Mouse (Mus musculus): Measurements from ENCODE around the gene Rsg1.
A peak's percentile ranks its signal among the peaks of the same experiment; 100 is the strongest.

The Rsg1 gene

DNA sequence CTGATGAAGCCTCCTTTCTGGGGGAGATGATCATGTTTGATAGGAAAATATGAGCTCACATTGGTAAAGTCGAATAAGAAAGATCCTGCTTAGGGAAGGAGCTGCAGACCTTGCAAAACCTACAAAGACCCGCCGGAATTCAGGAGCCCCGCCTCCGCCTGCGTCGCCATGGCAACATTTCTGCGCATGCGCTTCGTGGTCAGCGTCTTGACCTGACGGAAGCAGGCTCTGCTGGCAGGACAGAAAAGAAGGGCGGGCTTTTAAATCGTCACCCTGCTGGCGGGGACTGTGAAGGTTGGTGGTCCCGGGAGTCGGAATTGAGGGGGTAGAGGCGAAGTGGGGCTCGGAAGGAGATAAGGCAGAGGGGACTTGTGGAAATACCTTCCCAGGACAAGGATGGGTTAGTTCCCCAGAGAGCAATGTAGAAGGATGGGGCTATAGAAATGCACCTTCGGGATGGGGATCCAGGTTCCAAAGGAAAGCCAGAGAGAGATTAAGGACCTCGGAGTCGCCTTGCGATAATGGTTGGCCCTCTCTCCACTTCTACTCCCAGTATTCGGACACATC lies at the start of gene Rsg1:
Gene Rsg1 (plus strand): TSS at position 187 of the 567 bp plus-strand sequence.
- DNase-seq (ENCODE audit: low spot score) = peak; percentile 86

DNA sequence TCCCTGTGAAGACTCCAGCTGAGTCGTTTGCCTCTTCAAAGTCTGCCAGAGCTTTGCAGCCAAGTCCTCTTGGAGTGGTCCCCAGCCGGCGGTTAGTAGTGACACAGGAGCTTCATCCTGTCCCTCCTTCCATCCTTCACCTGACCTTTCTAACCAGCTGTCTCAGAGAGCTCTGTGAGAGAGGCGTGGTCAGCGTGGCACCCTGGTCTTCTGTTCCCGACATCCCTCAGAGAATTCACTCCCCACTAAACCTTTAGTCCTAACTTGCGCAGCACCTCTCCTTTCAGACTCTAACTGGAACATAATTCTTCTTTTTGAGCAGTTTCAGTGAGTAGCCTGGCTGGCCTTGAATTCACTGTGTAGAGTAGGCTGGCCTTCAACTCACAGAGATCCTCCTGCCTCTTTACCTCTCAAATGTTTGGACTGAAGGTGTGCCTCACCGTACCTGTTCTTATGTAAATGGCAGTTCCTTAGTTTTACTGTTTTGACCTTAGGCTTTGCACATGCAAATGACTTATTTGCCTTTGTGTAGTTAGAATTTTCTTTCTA lies 47.9 kb upstream of the Rsg1 start:
- DNase-seq (ENCODE audit: low spot score) = no peak

DNA sequence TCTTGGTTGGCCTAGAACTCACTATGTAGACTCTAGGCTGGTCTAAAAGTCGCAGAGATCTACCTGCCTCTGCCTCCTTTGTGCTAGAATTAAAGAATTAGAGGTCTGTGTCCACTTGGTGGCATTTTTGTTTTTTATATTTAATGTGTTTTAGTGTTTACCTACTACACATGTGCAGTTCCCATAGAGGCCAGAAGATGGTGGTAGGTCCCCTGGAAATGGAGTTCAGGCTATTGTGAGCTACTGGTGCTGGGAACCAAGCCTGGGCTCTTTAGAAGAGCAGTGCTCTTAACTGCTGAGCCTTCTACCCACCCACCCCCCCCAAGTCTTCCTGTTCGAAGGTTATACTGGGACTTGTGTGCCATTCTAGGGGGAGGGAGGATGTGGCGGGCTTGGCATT lies 46.6 kb upstream of the Rsg1 start:
- DNase-seq (ENCODE audit: low spot score) = no peak

DNA sequence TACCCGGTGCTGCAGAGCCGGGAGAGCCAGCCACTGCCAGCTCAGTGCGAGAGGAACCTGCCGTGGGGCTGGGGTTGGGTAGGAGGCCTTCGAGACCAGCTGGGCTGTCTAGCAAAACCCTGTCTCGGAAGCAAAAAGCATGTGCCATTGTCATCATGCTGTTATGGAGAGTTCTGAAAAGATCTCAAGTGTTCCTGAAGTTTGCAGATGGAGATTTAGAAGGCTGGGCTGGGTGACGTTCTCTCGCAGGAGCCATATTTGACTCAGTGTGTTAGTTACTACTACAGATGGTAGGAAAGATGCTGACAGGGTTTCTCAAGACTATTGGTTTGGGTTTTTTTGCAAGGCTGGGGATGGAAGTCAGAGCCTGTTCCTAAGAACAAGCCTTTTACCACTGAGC lies 41.6 kb upstream of the Rsg1 start:
- DNase-seq (ENCODE audit: low spot score) = no peak

DNA sequence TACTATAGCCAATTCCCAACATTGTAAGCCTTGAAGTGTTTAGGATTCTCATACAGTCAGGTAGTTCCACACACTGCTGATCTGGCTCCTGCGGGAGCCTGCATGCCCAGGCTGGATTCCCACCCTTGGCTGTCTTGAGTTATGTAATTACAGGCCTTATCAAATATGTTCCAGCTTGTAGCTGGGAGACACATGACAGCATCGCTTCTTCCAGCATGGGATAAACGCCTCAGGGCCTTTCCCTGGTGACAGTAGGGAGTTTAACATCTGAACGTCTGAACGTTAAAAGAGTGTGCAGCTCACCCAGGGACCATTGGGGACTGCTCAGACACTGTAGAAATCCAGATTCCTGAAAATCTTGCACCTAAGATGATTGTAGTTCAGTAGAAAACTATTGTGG lies 38.0 kb upstream of the Rsg1 start:
- no peak for DNase-seq (ENCODE audit: low spot score)

DNA sequence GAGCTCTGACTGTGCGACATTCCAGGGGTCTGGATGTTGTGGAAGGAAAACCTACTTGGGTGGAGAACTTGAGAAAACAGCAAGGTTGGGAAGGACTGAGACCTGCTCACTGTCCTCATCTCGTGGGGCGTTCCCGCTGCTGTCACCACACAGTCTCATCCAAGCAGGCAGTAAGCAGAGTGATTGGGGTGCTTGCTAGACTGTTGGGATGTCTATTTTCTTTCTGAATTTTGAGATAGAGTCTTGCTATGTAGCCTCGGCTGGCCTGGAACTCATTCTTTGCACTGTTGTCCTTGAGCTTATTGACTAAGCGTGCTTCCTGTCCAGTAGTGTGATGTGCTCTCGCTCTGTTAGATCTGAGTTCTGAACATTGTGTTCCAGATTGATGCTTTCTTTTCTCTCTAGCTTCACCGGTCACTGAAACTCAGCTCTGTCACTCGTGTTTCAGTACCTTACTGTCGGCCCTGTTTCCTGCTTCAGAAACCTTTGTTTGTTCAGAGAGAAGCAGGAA lies 37.4 kb upstream of the Rsg1 start:
- DNase-seq (ENCODE audit: low spot score) = no peak

DNA sequence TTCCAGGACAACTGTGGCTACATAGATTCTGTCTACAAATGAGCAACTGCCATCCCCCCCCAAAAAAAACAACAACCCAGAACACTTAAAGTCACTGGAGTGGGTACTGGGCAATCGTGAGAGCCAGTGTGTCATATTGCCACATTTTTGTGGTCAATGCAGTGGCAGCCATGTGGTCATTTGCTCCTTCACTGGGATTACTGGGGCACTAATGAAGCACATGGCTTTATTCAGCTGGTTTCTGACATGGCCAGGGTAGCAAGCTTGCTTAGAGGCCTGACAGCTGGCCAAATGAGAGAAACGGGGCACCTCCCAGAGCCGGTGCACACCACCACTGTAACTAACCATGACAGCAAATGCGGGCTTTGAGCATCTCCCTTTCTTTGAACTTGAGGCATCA lies 35.3 kb upstream of the Rsg1 start:
- no peak for DNase-seq (ENCODE audit: low spot score)

DNA sequence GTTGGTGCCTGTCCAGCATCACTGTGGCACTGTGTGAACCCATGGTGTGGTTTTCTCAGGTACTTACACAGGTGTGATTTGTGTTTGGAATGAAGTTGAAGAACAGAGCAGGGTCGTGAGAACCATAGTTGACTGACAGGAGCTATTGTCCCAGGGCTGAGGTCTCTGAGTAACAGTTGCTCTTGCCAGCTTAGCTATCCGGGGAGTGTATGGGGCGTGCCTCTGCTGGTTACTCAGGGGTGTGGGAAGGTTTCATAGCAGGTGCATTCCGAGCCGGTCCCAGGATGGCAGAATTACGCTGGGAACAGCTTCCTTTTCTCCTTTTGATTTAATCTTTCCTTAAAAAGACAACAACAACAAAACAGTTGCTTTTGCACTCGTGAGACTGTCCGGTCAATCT lies 32.9 kb upstream of the Rsg1 start:
- no peak for DNase-seq (ENCODE audit: low spot score)

DNA sequence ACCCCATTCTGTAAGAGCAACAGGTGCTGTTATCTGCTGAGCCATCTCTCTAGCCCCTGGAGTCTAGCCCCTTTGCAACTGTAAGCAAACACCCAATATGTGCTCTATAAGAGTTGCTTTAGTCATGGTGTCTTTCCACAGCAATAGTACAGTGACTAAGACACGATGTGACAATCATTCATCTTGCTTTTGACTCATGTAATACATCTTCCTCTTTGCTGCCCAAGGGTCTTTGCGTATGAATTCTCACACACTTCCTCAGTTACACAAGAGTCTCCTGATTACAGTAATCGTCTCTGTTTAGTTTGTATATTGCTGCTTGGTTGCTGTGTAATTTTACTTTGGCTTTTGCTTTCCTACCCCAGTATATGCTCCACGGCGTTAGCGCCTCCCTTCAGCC lies 31.8 kb upstream of the Rsg1 start:
- no peak for DNase-seq (ENCODE audit: low spot score)

DNA sequence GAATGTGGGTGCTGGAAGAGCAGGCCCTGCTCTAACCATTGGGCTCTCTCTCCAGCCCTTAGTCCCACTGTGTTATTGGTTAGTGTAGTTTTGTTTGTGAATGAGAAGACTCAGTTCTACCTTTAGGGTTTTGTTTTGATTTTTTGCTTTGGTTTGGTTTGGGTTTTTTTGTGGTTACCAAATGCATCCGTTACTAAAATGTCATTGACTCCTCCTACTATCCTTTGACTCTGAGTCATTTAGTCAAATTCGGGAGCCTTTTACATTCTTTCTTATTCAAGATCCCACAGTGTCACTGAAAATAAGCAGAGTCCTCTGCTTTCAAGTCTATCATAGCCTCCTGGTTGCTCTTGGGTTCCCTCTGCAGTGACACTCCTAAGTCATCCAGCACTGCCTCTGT lies 29.8 kb upstream of the Rsg1 start:
- no peak for DNase-seq (ENCODE audit: low spot score)

DNA sequence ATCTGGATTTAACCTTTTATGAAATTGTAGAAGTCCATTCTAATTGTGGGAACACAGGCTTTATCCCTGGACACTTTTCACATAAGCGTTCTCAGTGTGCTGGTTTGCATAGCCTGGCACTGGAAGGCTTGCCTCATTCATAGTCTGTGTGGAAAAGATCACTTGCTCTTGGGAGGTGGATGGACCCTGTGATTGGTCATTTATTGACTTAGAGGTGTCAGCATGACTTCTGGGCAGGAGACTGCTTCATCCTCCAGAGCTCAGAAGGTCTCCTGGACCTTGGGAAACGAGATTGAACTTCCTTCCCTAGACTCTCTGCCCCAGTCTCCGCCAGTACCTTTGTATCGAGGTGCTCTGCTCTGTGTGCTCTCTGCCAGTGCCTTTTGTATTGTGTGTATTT lies 29.3 kb upstream of the Rsg1 start:
- DNase-seq (ENCODE audit: low spot score) = no peak

DNA sequence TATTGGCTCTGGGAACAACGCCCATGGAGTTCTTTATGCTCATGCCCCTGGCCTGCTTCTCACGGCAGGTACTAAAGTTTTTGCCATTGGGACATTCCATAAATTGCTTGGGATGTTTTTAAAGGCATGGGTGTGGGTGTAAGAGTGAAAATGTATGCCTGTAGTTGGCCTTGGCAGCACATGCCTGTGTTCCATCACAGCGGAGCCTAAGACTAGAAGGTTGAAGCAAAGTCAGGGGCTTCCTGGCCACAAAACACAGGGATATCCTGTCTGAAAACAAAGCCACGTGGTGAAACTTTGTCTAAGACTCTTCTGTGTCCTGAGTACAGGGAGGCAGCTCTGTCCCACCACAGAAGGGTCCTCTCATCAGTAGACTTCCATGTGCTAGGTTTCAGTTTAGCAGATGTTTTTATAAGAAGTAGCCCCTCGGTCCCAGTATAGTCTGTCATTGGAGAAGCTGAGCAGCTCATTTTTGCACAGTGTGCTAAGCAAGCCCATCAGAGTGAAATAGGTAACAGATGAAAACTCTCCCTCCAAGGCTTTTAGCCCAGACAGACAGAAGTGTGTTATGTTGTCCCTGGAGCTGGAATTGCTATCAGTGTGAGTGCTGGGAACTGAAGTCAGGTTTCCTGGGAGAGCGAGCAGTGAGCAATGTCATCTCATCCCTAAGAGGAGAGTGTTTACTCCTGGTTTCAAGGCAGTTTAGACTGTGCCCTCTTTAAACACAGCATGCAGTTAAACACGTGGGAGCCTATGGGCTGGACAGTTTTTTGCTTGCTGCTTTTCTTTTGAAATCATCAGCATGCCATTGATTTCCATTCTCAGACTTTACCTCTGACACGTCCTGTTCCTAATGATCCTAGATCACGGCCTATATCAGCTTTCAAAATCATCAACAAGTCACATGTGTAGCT lies 26.6 kb upstream of the Rsg1 start:
- DNase-seq (ENCODE audit: low spot score) = no peak

DNA sequence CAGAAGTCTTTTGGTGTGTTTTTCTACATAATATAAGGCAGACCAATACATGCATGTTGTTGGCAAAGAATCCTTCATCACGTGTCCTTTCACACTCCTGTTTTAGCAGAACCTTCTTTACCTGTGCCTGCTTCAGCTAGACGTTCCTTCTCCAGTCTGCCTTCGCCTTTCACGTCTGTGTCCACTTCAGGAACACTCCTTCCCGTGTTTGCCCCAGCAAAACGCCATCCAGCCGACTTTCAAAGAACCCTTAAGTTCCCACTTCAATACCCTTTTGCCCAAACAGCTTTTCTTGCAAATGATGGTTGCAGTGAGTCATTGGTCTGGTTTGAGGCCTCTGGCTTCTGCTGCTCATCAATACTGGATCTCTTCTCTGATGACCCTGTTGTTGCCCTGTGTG lies 22.5 kb upstream of the Rsg1 start:
- no peak for DNase-seq (ENCODE audit: low spot score)

DNA sequence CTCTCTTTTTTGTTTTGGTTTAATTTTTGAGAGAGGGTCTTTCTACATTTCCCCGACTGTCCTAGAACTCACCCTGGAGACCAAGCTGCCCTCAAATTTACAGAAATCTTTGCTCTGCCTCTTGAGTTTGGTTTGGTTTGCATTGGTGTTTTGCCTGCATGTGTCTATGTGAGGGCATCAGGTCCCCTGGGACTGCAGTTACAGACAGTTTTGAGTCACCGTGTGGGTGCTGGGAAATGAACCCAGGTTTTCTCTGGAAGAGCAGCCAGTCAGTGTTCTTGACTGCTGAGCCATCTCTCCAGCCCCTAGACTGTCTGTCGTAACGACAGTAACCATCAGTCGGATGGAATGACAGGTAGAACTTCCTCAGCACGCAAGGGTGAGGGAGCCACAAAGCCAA lies 19.2 kb upstream of the Rsg1 start:
- no peak for DNase-seq (ENCODE audit: low spot score)

DNA sequence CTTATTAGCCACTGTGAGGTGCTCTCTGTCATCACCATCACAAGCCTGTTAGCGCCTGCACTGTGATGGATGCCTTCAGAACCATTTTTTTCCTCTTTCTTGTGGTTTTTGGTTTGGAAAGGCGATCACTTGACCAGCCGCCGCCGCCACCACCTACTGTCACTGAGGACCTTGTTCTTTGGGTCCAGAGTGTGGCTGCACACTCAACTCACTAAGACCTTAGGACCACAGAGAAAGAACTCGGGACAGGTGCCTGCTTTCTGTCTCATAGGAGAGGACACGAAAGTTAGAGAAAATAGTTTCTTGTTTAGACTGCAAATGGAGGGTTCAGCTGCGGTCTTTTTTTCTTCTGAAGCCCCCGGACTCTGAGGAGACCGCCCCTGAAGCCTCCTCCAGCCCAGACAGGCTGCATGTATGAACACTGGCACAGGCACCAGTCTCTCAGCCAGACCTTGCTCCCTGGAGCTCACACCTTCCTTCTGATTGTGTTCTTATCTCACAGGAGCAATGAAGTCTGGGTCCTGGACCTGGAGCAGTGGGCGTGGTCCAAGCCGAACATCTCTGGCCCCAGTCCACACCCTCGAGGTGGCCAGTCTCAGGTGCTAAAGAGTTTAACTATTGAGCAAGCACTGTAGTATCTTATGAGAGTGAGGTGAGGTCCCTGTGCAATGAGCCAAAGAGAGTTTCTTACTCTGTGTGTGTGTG lies 16.6 kb upstream of the Rsg1 start:
- no peak for DNase-seq (ENCODE audit: low spot score)

DNA sequence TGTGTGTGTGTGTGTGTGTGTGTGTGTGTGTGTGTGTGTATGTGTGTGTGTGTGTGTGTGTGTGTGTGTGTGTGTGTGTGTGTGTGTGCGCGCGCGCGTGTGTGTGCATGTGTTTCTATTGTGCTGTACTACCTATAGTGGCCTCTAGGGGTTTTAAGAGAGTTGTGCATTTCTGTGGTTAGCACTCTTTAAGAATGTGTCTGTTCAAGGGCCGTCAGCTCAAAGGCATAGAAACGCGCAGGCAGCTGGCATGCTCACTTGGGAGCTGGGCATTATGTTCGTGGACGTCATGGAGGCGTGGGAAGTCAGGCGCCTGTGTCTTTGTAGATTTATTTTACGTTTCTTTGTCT lies 16.1 kb upstream of the Rsg1 start:
- no peak for DNase-seq (ENCODE audit: low spot score)

DNA sequence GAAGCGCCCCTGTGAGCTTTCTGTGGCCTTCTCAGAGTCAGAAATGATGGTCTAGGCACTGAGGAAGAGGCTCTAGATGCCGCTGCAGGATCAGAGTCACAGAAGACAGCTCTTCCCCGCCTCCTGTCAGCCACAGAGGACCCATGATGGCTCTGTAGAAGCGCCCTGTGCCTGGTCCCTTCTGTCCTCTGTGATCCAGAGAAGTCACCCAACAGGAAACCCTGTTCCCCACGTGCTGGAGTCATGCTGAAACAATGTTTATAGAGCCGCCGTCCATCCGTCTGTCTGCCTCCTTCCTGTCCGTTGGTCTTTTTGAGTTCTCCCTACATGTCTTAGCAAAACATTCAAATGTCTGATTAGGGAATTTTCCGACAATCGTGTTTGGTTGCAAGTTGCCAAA lies 12.8 kb upstream of the Rsg1 start:
- no peak for DNase-seq (ENCODE audit: low spot score)

DNA sequence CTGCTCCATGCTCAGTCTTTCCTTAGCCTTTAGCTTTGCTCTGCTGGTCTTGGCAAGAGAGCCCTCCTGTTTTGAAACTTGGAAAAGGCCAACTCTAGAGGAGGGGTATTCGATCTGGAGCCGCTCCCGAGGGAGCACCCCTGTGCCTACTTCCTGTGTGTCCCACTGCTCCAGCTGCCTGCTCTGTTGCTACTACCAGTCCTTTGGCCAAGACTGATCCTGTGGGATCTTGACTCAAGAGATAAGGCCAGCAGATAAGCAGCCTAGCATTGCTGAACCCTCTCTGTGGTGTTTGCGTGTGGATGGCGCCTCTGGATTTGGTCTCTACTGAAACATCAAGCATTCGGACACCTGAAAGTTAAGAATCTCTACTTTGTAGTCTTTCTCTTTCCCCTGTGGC lies 11.6 kb upstream of the Rsg1 start:
- DNase-seq (ENCODE audit: low spot score) = no peak

DNA sequence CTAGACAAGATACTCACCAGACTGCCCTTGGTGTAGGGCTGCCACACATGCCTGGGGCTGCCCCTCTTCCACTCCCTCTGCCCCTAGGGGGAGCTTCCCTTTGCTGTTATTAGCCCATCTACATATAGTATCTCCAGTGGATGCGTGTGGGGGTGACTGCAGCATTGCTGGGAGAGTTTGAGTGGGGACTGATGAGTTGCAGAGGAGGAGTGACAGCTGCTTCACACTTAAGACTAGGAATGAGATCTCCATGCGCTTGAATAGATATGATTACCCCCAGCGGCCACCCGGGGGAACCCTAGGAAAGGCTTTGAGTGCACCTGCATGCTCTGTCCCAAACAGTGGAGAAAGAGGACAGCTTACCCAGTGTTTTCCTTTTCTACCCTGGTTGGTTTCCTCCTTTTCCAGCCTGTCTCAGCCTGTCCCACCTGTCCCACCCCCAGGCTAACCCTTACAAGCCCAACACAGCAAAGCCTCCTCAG lies 9.1 kb upstream of the Rsg1 start:
- DNase-seq (ENCODE audit: low spot score) = no peak

DNA sequence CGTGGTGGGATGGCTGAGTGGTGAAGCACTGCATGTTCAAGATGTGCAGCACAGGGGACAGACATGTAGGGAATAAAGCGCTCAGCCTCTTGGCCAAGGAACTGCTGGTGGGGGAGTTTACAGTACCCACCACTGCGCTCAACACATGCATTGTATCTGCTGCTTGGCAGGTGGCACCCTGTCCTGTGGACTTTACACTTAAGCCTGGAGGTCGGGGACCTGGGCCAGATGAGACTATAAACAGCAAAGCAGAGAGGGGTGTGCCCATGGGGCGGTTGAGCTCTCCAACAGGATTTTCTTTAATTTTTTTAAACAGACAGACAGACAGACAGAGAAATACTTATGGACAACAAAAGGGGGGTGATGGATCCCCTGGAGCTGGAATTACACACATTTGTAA lies 6.7 kb upstream of the Rsg1 start:
- DNase-seq (ENCODE audit: low spot score) = no peak

DNA sequence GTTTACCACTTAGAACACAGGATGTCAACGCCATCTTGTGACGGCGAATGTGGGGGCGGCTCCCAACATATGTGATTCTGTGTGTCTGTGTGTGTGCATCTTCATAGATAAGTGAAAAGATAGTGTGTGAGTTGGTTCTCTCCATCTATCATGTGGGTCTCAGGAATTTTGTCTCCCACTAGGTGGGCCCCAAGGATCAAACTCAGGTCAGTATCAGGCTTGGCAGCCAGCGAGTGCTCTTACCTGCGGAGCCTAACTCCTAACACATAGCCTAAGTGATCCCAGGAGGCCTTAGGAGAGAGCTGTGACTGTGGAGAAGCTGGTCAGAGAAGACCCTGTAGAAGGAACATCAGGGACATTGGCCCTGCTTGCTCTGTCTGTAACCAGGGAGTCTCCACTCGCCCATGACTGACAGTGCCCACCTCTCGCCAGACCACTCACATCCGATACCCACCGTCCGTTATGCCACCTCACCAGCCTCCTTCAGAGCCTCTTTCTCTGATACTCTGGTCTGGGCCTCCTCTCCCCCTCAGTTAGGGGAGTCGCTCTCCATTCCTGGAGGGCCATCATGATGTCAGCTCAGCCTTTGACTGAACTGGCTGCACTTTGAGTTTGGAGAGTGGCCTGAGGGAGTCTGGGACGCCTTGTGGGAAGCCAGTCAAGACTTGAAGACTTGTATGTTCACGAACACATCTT lies 3.1 kb upstream of the Rsg1 start:
- DNase-seq (ENCODE audit: low spot score) = no peak

DNA sequence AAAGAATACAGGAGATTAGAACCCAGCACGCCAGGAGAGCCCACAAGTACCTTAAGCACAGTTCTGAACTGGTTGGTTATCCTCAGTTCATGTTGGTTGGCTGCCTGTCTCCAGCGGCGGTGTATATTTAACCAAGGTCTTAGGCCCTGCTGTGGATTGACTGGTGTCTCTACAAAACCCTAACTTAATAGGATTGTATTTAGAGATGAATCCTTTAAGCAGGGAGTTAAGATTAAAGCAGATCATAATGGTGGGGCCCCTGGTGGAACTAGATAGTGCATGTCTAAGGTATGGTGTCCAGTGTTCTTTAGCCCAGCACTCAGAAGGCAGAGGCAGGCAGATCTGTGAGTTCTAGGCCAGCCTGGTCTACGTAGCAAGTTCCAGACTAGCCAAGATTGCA lies 2.1 kb upstream of the Rsg1 start:
- DNase-seq (ENCODE audit: low spot score) = no peak

Measured in testis, postnatal 14 days (tissue).